Mouse (Mus musculus) forebrain, embryonic 15.5 days (tissue): ENCODE results near the gene Crispld2. TPM values are rescaled to one million over a fixed set of nuclear protein-coding genes. Genes with fewer than 3 reads are reported as not detected.

Experiments used
- ATAC-seq: fragments of 200-750 bp; cut with Nextera tagmentation; replicated peaks from 2 replicates; pipeline ENCODE4 v1.8.0; 2017; ENCODE audit warnings: mild to moderate bottlenecking, moderate TSS enrichment, moderate library complexity
- H3K27ac ChIP-seq: fragments of 300-500 bp; sonication (generic); replicated peaks from 2 replicates; pipeline ENCODE4 v1.5.1; 2015; ENCODE audit warnings: mild to moderate bottlenecking, inconsistent platforms
- H3K27me3 ChIP-seq: fragments of 300-500 bp; sonication (generic); 2 replicates; pipeline ENCODE4 v1.6.1; 2015; ENCODE audit warnings: inconsistent platforms
- H3K36me3 ChIP-seq: fragments of 300-500 bp; sonication (generic); 2 replicates; pipeline ENCODE4 v1.6.1; 2015; ENCODE audit warnings: mild to moderate bottlenecking, inconsistent platforms
- H3K4me1 ChIP-seq: fragments of 300-500 bp; sonication (generic); 2 replicates; pipeline ENCODE4 v1.6.1; 2015; ENCODE audit warnings: inconsistent platforms
- H3K4me2 ChIP-seq: fragments of 300-500 bp; sonication (generic); replicated peaks from 2 replicates; pipeline ENCODE4 v1.6.1; 2015; ENCODE audit warnings: mild to moderate bottlenecking, inconsistent platforms
- H3K4me3 ChIP-seq: fragments of 300-500 bp; sonication (generic); 2 replicates; pipeline ENCODE4 v1.5.1; 2015; ENCODE audit warnings: mild to moderate bottlenecking, inconsistent platforms
- H3K9ac ChIP-seq: fragments of 300-500 bp; sonication (generic); replicated peaks from 2 replicates; pipeline ENCODE4 v1.6.1; 2015; ENCODE audit warnings: mild to moderate bottlenecking, inconsistent platforms
- H3K9me3 ChIP-seq: fragments of 300-500 bp; sonication (generic); 2 replicates; pipeline ENCODE4 v1.6.1; 2016; ENCODE audit warnings: inconsistent platforms
- WGBS: fragments of 180-500 bp; shearing (Covaris S2); methylation state at CpG from one replicate; pipeline ENCODE4 v1.1.7; 2015; ENCODE audit warnings: mixed read lengths; 5-methylcytosine and 5-hydroxymethylcytosine counted together
- polyA plus RNA-seq: library from polyadenylated mRNA; unstranded; fragments of >200 nt; fragmentation: Nextera tagmentation; extraction: Ambion mirVana; gene quantifications from 2 replicates; pipeline ENCODE4 v1.2.1, GENCODE M21; 2015

Crispld2 gene
- polyA plus RNA-seq, 1 experiment from 2014 or later: 1.2 TPM

- no peaks in the 10 kb centered on the region for H3K27me3 ChIP-seq
- 61% methylated on average over 5 of the region's 5 CpGs for WGBS
- ATAC-seq: no peak
Observed at GRCm38 (mm10) chr8:120079361-120079760, 87.1 kb downstream of the Crispld2 start.

GRCm38 (mm10) chr8:120083261-120083660, 91.0 kb downstream of the Crispld2 start:
- H3K4me1 ChIP-seq: no peaks in the 10 kb centered on the region
- H3K27ac ChIP-seq: no peak overlapping the region
- H3K9ac ChIP-seq: no peak overlapping the region
- no peak overlapping the region for H3K4me3 ChIP-seq
- no peak overlapping the region for H3K4me2 ChIP-seq
- peak; percentile 38; the same call in 1 of the 2 replicates for ATAC-seq
- WGBS: 72% methylated on average over 8 of the region's 8 CpGs
- peaks cover 66% of the 10 kb centered on the region for H3K36me3 ChIP-seq
- H3K9me3 ChIP-seq: no peaks in the 10 kb centered on the region
- no peaks in the 10 kb centered on the region for H3K27me3 ChIP-seq

More at GRCm38 (mm10) chr8:120079361-120079760, 87.1 kb downstream of the Crispld2 start:
- Histone ChIP-seq H3K36me3 (peaks cover 30% of the 10 kb centered on the region), H3K27ac (no peak overlapping the region), H3K9ac (no peak overlapping the region), H3K4me1 (peaks cover 3% of the 10 kb centered on the region; the same call in 1 of the 2 replicates), H3K9me3 (no peaks in the 10 kb centered on the region), H3K4me3 (no peak overlapping the region), H3K4me2 (no peak overlapping the region)

GRCm38 (mm10) chr8:120084783-120085182, 92.5 kb downstream of the Crispld2 start:
- 89% methylated on average over 8 of the region's 8 CpGs for WGBS
- Histone ChIP-seq H3K9ac (no peak overlapping the region), H3K9me3 (no peaks in the 10 kb centered on the region)

GRCm38 (mm10) chr8:120089511-120089910, 97.3 kb downstream of the Crispld2 start:
- Histone ChIP-seq H3K36me3 (peaks cover 64% of the 10 kb centered on the region), H3K4me2 (no peak overlapping the region), H3K27me3 (no peaks in the 10 kb centered on the region), H3K4me1 (no peaks in the 10 kb centered on the region), H3K9ac (no peak overlapping the region), H3K4me3 (no peak overlapping the region), H3K27ac (no peak overlapping the region), H3K9me3 (no peaks in the 10 kb centered on the region)
- 82% methylated on average over 7 of the region's 7 CpGs for WGBS
- ATAC-seq: no peak

More at GRCm38 (mm10) chr8:120084783-120085182, 92.5 kb downstream of the Crispld2 start:
- Histone ChIP-seq H3K4me3 (no peak overlapping the region), H3K4me1 (no peaks in the 10 kb centered on the region), H3K27me3 (no peaks in the 10 kb centered on the region), H3K27ac (no peak overlapping the region), H3K36me3 (peaks cover 74% of the 10 kb centered on the region), H3K4me2 (no peak overlapping the region)
- ATAC-seq: no peak

GRCm38 (mm10) chr8:120091032-120091431, 98.8 kb downstream of the Crispld2 start:
- ATAC-seq: no peak
- Histone ChIP-seq H3K4me2 (no peak overlapping the region), H3K27me3 (no peaks in the 10 kb centered on the region), H3K9ac (no peak overlapping the region), H3K27ac (no peak overlapping the region), H3K36me3 (peaks cover 49% of the 10 kb centered on the region), H3K9me3 (no peaks in the 10 kb centered on the region), H3K4me3 (no peak overlapping the region), H3K4me1 (no peaks in the 10 kb centered on the region)
- WGBS: 98% methylated on average over 3 of the region's 3 CpGs

GRCm38 (mm10) chr8:120093103-120093502, 100.9 kb downstream of the Crispld2 start:
- Histone ChIP-seq H3K4me3 (no peak overlapping the region), H3K9me3 (no peaks in the 10 kb centered on the region), H3K27ac (no peak overlapping the region), H3K4me1 (no peaks in the 10 kb centered on the region), H3K4me2 (no peak overlapping the region), H3K36me3 (peaks cover 30% of the 10 kb centered on the region), H3K9ac (no peak overlapping the region), H3K27me3 (no peaks in the 10 kb centered on the region)
- WGBS: 96% methylated on average over 3 of the region's 3 CpGs
- ATAC-seq: no peak

GRCm38 (mm10) chr8:120094801-120095200, 102.6 kb downstream of the Crispld2 start:
- Histone ChIP-seq H3K4me2 (no peak overlapping the region), H3K9ac (no peak overlapping the region), H3K27me3 (no peaks in the 10 kb centered on the region), H3K4me1 (peaks cover 10% of the 10 kb centered on the region), H3K9me3 (no peaks in the 10 kb centered on the region), H3K27ac (no peak overlapping the region), H3K4me3 (no peak overlapping the region), H3K36me3 (peaks cover 22% of the 10 kb centered on the region)
- 90% methylated on average over 10 of the region's 10 CpGs for WGBS
- ATAC-seq: no peak

GRCm38 (mm10) chr8:120096486-120096885, 104.2 kb downstream of the Crispld2 start:
- Histone ChIP-seq H3K4me1 (peaks cover 19% of the 10 kb centered on the region), H3K27ac (no peak overlapping the region), H3K4me2 (no peak overlapping the region), H3K4me3 (no peak overlapping the region), H3K27me3 (no peaks in the 10 kb centered on the region), H3K36me3 (peaks cover 12% of the 10 kb centered on the region), H3K9ac (no peak overlapping the region), H3K9me3 (no peaks in the 10 kb centered on the region)
- 78% methylated on average over 2 of the region's 2 CpGs for whole genome bisulfite sequencing
- ATAC-seq: no peak

- Histone ChIP-seq H3K4me2 (peak overlapping the region; percentile 81), H3K27ac (peak overlapping the region; percentile 92), H3K27me3 (no peaks in the 10 kb centered on the region), H3K9me3 (no peaks in the 10 kb centered on the region), H3K36me3 (0 out of 2 replicates have a peak, but pooled peaks cover 3% of the 10 kb centered on the region), H3K4me3 (peak overlapping the region; percentile 73), H3K4me1 (peaks cover 34% of the 10 kb centered on the region), H3K9ac (peak overlapping the region; percentile 75)
- WGBS: 5% methylated on average over 25 of the region's 25 CpGs
- ATAC-seq: no peak; the same call in 1 of the 2 replicates
Observed at GRCm38 (mm10) chr8:120100388-120101067, 108.3 kb downstream of the Crispld2 start.

- H3K9ac ChIP-seq: peak within 1 kb of the TSS; percentile 75
- no peaks in the 10 kb centered on the region for H3K9me3 ChIP-seq
- peak within 1 kb of the TSS; percentile 81 for H3K4me2 ChIP-seq
- ATAC-seq: peak; percentile 89
- H3K4me1 ChIP-seq: peaks cover 34% of the 10 kb centered on the region
- peak within 1 kb of the TSS; percentile 92 for H3K27ac ChIP-seq
- under 1% methylated on average over 88 of the region's 88 CpGs for WGBS
- no peaks in the 10 kb centered on the region for H3K27me3 ChIP-seq
- H3K4me3 ChIP-seq: peak within 1 kb of the TSS; percentile 73
- 0 out of 2 replicates have a peak, but pooled peaks cover 3% of the 10 kb centered on the region for H3K36me3 ChIP-seq
Observed at GRCm38 (mm10) chr8:120101068-120101972, 109.1 kb downstream of the Crispld2 start, which contains the start of gene Zdhhc7. TSS of gene Zdhhc7 (minus strand) at chr8:120101482.
